Mouse (Mus musculus) spleen, postnatal 4 days (tissue): Measurements from ENCODE around the gene Dnajb7.

Experiments used
- DNase-seq, 2 experiments: peaks; one replicate each; pipeline ENCODE4 v3.0.0; 2022; ENCODE audit warnings: low spot score in 2 of 2

Gene Dnajb7

DNA sequence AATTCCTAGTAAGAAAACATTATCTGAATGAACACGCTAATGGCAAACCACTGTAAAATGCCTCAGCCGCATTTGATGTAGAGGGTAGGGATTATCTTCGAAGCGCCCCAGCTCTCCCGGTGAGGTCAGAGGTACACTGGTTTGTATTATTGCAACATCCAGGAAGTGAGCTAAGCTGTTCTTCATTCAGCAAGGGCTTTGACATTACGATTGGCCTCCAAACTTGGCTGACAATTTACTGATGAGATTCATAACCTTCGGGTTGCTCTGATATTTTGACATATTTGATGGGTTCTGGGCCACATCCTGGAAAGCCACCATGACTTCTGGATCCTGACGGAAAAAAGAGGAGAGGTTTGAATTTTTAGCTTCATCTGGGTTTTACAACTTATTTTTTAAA, 42.9 kb downstream of the Dnajb7 start:
- DNase-seq: no peak

DNA sequence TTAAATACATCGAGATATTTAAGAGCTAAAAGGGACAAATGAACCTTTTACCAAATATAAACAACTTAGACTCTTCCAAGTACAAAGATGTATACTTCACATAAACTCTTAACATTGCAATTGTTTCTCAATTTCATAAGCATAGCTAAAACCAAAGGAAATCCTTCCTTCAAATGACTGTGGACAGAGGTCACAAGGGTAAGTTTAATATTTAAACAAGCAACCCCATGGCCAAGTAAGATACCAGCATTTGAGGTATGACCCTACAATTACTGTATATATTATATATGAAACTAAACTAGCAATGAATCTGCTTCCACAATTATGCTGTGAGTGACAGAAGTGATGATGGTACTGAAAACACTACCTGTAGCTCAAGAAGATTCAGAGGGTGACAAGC, 43.8 kb downstream of the Dnajb7 start:
- no peak for DNase-seq

DNA sequence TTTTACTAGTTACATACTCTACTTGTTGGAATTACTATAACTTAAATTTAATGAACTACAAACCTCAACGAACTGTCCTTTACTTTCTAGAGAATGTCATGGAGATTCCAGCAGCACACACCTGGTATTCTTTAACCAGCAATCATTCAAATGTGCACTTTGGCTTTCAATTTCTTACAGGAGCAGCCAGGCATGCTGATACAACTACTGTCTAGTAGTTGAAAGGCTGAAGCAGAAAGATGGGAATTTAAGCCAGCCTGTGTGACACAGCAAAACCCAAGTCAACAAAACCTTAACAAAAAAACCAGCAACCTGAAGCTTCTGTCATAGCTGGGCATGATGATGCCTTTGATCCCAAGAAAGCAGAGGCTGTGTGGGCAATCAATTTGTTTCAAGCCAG, 45.6 kb downstream of the Dnajb7 start:
- no peak for DNase-seq

DNA sequence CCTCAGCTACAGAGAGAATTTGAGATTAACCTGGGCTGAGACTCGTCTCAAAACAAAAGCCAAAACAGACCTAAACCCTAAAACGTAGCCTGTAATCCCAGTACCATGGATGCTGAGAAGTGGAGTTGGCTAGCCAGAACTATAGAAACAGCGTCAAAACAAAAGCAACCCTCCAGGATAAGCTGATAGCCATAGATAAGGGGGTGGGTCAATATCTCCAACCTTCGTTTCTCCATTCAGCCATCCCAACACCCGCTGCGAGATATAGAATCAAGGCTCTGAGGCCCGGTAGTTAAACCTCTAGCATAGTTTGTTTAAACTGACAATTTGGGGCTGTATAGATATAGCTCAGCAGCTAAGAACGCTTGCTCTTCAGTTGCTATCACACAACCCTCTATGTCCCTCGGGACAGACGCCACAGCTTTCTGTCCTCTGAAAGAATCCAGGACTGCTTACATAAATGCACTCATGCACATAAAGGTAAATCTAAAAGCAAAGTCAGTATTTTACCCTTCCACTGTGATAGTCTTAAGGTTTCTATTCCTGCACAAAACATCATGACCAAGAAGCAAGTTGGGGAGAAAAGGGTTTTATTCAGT, 46.6 kb downstream of the Dnajb7 start:
- DNase-seq: no peak

DNA sequence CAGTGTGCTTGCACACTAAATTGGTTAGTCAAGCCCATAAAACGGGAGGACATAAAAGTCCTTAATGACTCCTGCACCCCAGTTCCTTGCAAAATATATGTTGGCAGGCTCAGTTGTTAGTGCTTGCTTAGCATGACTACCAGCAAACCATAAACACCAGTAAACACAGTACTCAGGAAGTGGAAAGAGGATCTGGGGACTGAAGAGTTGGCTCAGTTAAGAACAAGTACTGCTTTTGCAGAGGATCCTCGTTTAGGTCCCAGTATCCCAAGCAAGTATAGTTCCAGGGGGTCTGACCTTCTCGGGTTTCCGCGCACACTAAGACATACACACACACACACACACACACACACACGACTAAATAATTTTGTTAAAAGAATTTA, 47.1 kb downstream of the Dnajb7 start:
- DNase-seq: no peak

DNA sequence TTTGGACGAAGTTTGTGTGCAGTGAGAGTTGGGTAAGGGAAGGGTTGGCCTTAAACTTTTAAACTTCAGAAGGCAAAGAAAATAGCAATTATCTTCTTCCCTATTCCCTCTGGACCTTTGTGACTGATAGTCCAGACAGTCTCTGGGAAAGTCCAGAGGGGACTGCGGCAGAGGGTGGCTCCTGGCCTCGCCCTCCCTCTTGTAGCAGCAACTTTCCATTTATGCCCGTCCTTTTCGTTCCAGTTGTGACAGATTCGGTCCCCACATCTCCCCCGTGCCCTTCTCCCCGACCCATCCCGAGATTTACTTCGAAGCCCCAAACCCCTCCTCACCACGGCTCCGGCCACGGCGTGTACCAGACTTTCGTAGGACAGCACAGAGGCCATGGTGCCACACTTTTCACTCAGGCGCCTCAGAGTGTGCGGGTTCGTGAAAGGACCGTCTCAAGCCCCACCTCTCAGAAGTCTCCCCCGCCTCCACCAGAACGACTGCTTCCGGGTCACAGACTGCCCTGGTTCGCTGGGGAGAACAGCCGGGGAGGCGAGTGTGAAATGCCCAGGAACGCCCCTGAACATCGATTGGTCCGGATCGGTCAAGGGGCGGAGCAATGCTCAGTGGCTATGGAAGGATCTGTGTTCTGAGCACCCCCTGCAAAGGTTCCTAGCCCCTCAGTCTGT, 47.6 kb downstream of the Dnajb7 start, which contains the start of gene Slc25a17:
Gene Slc25a17 (minus strand): TSS at position 468 of the 677 bp plus-strand sequence.
- peak; percentile 95 to 96 for DNase-seq

DNA sequence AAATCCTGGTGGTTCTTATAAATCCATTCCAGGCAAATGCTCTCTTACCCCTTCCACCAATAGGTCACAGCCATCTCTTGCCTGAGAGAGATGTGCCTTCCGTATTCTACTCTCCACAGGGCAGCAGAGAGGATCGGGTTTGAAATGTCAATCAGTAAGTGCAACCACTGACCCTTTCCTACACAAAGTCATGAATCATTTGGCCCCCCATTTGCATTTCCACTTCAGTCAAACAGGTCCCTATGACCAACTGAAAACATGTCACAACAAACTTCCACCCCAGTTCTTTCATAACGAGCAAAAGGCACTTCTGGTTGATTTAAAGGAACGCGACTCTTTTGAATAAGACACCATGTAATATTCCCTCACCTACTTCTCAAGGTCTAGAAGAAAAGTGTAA, 48.7 kb downstream of the Dnajb7 start:
- DNase-seq: no peak

DNA sequence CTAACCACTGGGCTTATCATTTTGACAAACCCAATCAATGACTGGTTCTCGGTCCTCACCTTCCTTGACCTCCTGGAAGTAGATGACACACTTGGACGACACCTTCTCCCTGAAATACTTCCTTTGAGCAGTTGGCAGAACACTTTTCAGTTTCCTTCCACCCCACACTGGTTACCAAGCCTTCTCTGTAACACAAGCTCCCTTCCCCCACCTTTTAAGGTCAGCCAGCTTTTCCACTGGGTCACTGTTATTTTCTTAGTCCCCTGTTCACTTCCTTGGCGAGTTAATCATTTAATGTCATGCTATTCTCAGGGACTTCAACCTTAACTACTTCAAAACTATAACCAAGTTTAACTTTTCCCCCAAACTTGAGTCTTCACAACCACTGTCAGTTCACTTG, 49.2 kb downstream of the Dnajb7 start:
- no peak for DNase-seq

DNA sequence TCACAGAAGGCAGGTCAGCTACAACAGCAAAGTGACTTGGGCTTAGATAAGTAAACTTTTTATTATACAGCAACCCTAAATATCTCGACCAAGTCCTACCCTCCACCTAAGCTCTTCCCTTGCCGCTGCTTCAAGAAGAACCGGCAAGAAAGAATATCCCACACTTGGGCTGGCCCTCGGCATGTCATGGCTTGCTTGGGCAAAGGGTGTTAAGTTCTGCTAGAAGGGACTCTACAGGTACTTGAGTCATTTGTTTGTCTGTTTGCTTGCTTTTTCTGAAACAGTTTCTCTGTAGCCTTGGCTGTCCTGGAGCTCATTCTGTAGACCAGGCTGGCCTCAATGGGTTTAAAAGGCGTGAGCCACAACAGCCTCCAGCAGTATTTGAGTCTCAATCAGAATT, 51.2 kb downstream of the Dnajb7 start:
- no peak for DNase-seq
